Mouse (Mus musculus) left cerebral cortex, postnatal 4 days (tissue): ENCODE measurements around the gene Chd1l. TPM values are rescaled to one million over a fixed set of nuclear protein-coding genes. Genes with fewer than 3 reads are reported as not detected.

Experiments
- DNase-seq: peaks from one replicate; pipeline ENCODE4 v3.0.0-alpha.2; 2022
- intact Hi-C: fragments of 180-260 bp; cut with DNase I; formaldehyde crosslinking; loops from one replicate; pipeline ENCODE4 v1.15.1; 2025
- total RNA-seq, 2 experiments: library from RNA; stranded (reverse); gene quantifications; 2 replicates each; pipeline ENCODE4 v1.2.3; 2021

Chd1l gene
- total RNA-seq = 1 to 10 TPM; 6.6 to 8.3 TPM

DNA sequence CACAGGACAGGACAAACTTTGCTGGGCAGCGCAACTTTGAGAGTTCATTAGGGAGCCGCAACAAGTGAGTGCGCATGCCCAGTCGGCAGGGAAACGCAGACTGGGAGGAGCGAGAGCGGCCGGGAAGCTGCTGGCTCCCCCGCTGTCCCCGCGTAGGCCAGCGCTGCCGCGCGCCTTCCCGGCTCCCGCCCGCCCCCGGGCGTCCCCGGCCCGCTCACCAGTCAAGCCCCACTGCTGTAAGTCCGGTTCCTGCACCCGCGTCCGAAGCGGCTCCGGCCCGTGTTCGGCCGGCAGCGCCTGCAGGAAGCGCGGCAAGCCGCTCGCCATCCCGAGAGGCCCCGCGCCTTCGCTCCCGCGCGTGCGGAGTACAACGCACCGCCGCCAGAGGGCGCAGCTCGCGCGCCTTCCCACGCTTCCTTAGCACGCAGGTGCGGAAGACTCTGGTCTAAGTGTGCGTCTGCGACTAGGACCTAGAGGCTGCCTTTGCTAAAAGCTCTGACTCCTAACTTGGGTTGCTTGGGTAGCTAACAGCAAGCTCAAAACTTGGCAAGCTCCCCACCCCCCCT is at the start of gene Chd1l:
Gene Chd1l, minus strand, starts transcription at position 359 of the 566 bp plus-strand sequence.
- DNase-seq = peak; percentile 91
- intact Hi-C loops = loop anchor here (5.0 kb wide), 1 partner anchor 47 kb away; the partner anchor contains the start of gene Prkab2

- DNase-seq = no peak
- intact Hi-C loops = loop anchor here (5.0 kb wide), 1 partner anchor 52 kb away; no protein-coding TSS in a partner anchor
These were observed 49.7 kb upstream of the Chd1l start for GRCm38 (mm10) chr3:97659746-97660145.

- DNase-seq = no peak
- intact Hi-C loops = loop anchor here (5.0 kb wide), 1 partner anchor 51 kb away; no protein-coding TSS in a partner anchor
These were observed 48.6 kb upstream of the Chd1l start for GRCm38 (mm10) chr3:97658426-97659193.

- peak; percentile 100 for DNase-seq
- intact Hi-C loops = loop anchor here (5.0 kb wide), 1 partner anchor 51 kb away; no protein-coding TSS in a partner anchor
These were observed 47.8 kb upstream of the Chd1l start, which contains the start of gene Prkab2 for GRCm38 (mm10) chr3:97657655-97658411. Gene Prkab2, plus strand, starts transcription at chr3:97658193.

DNA sequence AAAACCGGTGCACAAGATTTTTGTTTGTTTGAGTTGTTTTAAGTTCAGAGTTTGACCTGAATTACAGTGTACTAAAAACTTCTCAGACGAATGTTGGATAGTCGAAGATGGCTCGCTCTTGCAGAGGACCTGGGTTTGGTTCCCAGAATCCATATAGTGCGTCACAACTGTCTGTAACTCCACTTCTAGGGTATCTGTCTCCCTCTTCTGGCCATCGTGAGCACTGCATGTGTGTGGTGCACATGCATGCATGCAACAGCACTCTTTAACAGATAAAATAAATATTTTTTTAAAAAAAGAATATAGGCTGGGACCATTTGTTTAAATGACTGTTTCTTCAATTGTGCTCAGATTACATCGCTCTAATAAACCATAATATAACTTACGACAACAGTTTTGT is 44.9 kb upstream of the Chd1l start:
- intact Hi-C loops = loop anchor here (5.0 kb wide), 1 partner anchor 48 kb away; no protein-coding TSS in a partner anchor
- DNase-seq = peak; percentile 20

DNA sequence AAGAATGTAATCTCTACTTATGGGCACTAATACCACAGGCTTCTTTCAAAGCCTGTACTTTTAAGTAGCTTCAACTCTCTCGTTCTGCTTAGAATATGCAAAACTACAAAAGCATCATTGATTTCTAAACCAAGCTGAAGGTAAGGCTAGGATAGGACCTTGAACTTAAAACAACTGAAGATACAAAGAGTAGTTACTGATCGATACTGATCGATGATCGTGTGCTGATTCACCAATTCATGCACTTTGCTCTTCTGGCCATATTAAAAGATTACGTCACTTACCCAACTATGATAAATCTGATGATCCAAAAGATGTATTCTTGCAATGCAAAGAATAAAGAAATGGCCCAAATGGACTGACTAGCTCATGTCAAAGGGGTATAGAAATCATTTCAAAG is 43.8 kb upstream of the Chd1l start:
- intact Hi-C loops = no loop called here

DNA sequence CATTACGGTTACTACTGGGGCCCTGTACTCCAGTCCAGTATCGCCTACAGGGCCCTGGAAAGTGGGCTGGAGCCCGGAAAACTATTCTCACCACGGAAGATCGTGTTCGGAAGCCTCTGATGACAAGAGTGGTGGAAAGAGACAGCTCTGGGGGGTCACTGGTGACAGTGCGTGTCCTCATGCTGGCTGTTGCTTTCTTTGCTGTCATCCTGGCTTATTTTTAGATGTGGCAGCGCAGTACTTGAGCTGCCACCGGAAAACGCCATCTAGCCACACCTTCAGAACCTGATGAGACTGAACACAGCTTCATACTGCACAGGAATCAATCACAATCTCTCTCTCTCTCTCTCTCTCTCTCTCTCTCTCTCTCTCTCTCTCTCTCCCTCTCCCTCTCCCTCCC is 41.6 kb upstream of the Chd1l start:
- no peak for DNase-seq
- intact Hi-C loops = no loop called here

More for the DNA sequence above, 43.8 kb upstream of the Chd1l start:
- no peak for DNase-seq

DNA sequence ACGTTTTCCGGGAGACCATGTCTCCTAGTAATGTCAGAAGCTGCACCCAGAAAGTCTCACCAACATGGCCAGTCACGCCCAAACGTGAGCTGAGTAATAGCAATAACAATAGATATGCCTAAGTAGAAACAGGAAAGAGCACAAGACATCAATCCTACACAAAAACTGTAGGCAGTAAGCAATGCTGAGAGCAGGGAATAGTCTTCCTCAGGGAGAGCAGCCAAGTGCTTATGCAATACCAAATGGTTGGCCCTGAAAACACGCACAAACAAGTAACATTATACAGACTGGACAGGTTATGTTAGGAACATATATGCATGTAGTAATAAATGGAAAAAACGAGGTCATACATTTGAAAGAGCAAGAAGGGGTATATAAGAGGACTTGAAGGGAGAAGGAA is 39.5 kb upstream of the Chd1l start:
- DNase-seq = no peak
- intact Hi-C loops = no loop called here

GRCm38 (mm10) chr3:97649022-97649421 is 39.0 kb upstream of the Chd1l start:
- intact Hi-C loops = no loop called here

DNA sequence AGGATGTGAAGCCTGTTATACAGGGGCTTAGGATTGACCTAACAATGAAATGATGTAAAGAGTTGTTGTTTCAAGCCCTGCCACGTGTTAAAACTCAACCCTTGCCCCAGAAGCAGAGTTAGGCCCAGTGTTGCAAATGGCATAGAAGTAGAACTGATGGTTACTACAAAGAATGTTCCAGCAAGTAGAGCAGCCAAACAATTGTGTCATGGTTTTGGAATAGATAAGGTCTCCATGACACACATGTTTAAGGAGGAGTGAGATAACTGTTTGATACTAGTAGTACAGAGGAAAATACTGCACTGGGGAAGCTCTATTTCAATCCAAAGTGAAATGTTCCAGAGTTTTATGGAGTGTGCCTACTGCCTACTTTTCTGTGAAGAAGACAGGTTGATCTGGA is 38.5 kb upstream of the Chd1l start:
- intact Hi-C loops = no loop called here
- DNase-seq = no peak

More at GRCm38 (mm10) chr3:97649022-97649421, 39.0 kb upstream of the Chd1l start:
- DNase-seq = no peak

DNA sequence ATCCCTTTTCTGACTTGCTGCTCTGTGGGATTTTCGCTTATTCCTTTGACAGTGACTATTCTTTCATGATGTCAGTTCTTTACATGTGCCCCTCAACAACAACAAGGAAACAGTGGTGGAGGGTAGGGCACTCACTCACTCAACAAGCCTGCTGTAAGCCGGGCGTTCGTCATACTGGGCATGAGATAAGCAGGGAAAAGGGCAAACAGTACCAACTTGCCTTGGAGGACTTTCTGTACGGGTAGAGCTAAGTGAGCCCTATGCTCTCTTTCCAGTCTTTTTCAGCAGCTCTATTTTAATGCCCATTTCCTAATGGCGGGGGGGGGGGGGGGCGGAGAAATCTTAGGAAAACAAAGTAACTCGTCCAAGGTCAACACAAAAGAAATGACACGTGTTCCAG is 32.0 kb upstream of the Chd1l start:
- intact Hi-C loops = no loop called here
- no peak for DNase-seq

DNA sequence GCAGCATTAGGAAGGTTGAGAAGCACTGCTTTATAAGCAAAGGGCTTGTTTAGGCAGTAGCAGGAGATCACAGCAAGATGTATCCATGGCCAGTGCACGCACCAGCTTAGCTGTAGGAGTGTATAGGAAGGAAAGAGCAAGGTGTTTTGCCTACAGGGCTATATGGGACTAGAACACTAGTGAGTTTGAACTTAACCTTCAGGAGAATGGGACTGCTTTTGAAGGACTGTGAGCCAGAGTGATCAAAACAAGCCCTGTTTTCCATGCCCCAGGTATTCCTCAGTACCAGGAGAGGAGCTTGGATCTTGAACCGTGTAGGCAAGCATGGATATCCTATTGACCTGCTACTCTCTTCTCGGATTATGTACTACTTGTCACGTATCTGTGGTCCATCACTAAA is 31.4 kb upstream of the Chd1l start:
- intact Hi-C loops = no loop called here

DNA sequence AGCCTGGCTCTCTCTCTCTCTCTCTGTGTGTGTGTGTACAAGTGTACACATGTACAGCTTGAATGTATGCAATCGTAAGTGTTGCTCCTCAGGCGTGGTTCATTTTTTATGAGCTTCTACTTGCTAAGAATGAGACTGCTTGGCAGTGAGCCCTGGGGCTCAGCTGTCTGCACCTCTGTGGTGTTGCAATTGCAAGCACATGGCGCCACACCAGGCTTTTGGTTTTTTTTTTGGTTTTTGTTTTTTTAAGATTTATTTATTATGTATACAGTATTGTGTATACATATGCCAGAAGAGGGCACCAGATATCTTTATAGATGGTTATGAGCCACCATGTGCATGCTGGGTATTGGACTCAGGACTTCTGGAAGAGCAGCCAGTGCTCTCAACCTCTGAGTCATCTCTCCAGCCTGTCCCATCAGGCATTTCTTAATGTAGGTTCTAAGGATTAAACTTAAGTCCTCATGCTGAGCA is 24.3 kb upstream of the Chd1l start:
- intact Hi-C loops = no loop called here
- peak; percentile 28 for DNase-seq

More for the DNA sequence above, 31.4 kb upstream of the Chd1l start:
- DNase-seq = no peak

- DNase-seq = no peak
- intact Hi-C loops = no loop called here
These were observed 23.5 kb upstream of the Chd1l start for GRCm38 (mm10) chr3:97633456-97633855.

DNA sequence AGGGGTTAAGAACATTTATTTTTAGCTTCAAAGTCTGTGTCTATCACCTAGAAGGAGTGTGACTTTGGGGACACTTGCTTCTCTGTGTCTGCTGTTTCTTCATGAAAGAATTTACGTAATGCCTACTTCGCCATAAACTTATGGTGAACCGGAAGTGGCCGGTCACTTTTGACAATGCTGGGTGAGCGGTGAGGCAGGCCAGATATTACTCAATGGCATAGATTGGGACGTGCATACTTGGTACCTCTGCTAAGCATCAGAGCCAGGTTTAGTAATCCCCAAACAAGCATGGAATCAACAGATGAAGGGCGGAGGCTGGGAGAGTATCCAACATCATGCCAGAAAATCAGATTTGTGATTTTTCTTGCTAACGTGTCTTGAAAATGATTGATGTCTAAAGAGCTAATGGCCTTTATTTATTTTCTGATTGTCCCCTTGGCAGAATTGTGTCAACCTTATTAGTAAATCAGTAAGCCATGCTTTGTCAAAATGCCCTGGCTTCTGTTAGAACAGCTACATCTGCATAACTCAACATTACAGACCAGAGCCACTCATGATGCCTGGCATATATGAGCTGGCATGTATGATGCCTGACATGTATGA is 21.4 kb upstream of the Chd1l start:
- intact Hi-C loops = no loop called here
- DNase-seq = no peak

DNA sequence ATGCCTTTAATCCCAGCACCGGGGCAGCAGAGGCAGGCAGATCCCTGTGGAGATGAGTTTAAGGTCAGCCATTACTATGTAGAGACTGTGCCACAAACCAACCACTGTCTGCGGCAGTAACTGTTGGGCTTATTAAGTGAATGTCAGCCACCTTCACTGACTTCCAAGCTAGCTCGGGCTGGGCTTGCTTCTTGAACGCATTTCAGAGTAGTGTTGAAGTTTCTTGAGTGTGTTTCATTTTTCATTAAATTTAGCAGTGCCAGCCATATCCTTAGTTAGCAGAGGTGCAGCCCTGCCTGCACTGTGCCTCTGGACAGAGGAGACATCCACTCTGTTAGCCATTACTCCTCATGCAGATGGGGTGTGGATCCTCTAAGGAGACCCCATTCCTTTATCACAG is 20.7 kb upstream of the Chd1l start:
- DNase-seq = no peak
- intact Hi-C loops = no loop called here

GRCm38 (mm10) chr3:97629941-97630340 is 19.9 kb upstream of the Chd1l start:
- no peak for DNase-seq

DNA sequence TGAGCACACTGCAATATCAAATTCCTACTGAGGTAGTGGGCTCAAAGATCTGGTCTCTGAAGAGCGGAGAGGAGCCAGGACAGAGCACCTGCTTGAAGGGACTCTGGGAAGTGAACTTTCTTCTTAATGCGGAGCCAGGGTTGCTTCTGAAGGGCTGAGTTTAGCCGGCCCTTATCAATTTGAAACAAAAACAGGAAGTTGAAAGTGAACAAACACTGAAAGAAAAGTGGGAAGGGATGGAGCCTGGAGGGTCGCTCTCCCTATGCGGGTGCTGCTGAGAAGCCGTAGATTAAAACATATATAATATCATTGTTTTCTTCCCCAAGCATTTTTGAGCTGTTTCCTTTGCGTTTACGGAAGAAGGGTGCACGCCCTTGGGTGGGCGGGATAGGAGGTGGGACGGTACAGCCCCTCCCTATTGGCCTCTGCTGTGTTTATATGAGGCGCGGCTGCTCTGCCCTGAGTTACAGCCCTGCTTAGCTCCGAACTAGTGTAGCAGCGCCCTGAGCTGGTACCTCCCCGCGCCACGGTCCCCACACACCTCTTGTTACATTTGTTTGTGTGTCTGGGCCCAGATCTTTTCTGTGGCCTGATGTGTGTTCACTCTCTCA is 18.5 kb upstream of the Chd1l start, which contains the start of gene Fmo5:
Gene Fmo5, plus strand, starts transcription at position 414 of the 611 bp plus-strand sequence.
- intact Hi-C loops = no loop called here
- peak; percentile 10 for DNase-seq

More at GRCm38 (mm10) chr3:97629941-97630340, 19.9 kb upstream of the Chd1l start:
- intact Hi-C loops = no loop called here

- DNase-seq = no peak
- intact Hi-C loops = no loop called here
These were observed 17.9 kb upstream of the Chd1l start for GRCm38 (mm10) chr3:97627893-97628292.

- DNase-seq = no peak
- intact Hi-C loops = no loop called here
These were observed 14.6 kb upstream of the Chd1l start for GRCm38 (mm10) chr3:97624611-97625010.
